Mouse (Mus musculus) hindbrain, embryonic 13.5 days (tissue): ENCODE results near the gene Prr11. TPM values are rescaled to one million over a fixed set of nuclear protein-coding genes. Genes with fewer than 3 reads are reported as not detected.

ENCODE experiments used
- microRNA counts: library from miRNA; unstranded; fragments of <30 nt; microRNA quantifications from one replicate; lab custom pipeline; 2016
- microRNA-seq: library from miRNA; unstranded; fragments of <30 nt; microRNA quantifications from one replicate; pipeline ENCODE4, GENCODE M21; 2016
- polyA plus RNA-seq: library from polyadenylated mRNA; unstranded; fragments of >200 nt; fragmentation: Nextera tagmentation; extraction: Ambion mirVana; gene quantifications from 2 replicates; pipeline ENCODE4 v1.2.1, GENCODE M21; 2015

Gene Prr11
- polyA plus RNA-seq, 1 experiment from 2014 or later: 3.0 TPM

MicroRNA genes within 50 kb of the gene (microRNA counts, 519-probe panel; counts per million panel counts)
- microRNA mmu-miR-301a (lab: Ali Mortazavi, UCI): 5,521 counts per million, percentile 92 among the panel's probes with 10 or more counts

Small RNAs within 50 kb of the gene (microRNA-seq; reads per million reads assigned to microRNA genes)
- gene Mir301: 2,550 reads per million, percentile 84 among the genes with 10 or more reads in this experiment

Other genes with a start within 250 kb of the Prr11 start
- gene Ypel2, start 115.0 kb downstream of the Prr11 start, polyA plus RNA-seq: 4.7 and 5.0 TPM in 2 replicates
- gene Gdpd1, start 34.6 kb downstream of the Prr11 start, polyA plus RNA-seq: 190 and 193 TPM in 2 replicates
- 21.3 and 22.4 TPM in 2 replicates for gene Smg8, start 21.9 kb downstream of the Prr11 start, polyA plus RNA-seq
- 56.8 and 57.6 TPM in 2 replicates for gene Ska2, start 526 bp upstream of the Prr11 start, polyA plus RNA-seq
- 82.1 and 83.5 TPM in 2 replicates for gene Trim37, start 18.4 kb upstream of the Prr11 start, polyA plus RNA-seq